Mouse (Mus musculus): ENCODE measurements around the gene Prkab2.

DNA sequence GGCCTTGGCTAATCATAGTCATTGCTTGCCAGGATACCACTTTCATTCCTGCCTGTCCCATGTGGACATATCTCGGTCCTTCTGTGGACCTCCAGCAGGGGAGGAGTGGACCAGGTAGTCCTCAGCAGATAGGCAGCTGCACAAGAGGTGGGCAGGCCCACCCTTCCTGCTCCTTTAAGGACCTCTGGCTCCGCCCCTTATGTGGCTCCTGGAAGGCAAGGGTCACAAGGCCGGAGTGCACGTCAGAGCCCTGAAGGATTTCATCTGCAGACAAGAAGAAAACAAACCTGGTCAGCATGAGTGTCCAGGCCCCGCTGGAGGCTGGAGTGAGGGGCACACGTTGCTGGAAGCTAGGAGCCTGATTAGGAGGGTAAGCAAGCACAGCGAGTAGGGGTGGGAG lies 32.6 kb downstream of the Prkab2 start:
- TF ChIP-seq POLR2A (IDR thresholded peaks at IDR 0.05; ENCODE audit: extremely low read depth, insufficient read depth, low read length) (no peak), CTCF (IDR thresholded peaks at IDR 0.05; ENCODE audit: extremely low read depth, insufficient read depth, low read length) (no peak)

Measured in cortical plate, adult 2 months (tissue).